Mouse (Mus musculus) erythroblast, embryonic 14.5 days (primary cell): ENCODE results near the gene Vamp8.

Experiments used
- GATA1 ChIP-seq: IDR thresholded peaks from 2 replicates; pipeline ENCODE4 v1.6.1; 2012; ENCODE audit warnings: low read length, inconsistent platforms, mixed read lengths
- TAL1 ChIP-seq: IDR thresholded peaks from 3 replicates; pipeline ENCODE4 v1.6.1; 2012; ENCODE audit warnings: low read length, inconsistent platforms, mixed read lengths

- TF ChIP-seq TAL1 (no peak), GATA1 (no peak)
These were observed 50.0 kb downstream of the Vamp8 start for GRCm38 (mm10) chr6:72340481-72340880.
